Mouse (Mus musculus) ES-Bruce4 (cell line): ENCODE measurements around the gene Tbc1d9b. TPM values are rescaled to one million over a fixed set of nuclear protein-coding genes. Genes with fewer than 3 reads are reported as not detected.

Experiments
- H3K27ac ChIP-seq: 2 replicates; pipeline ENCODE4 v1.5.1; 2012; ENCODE audit warnings: low read length, inconsistent platforms; ENCODE audit not compliant: insufficient read depth
- H3K27me3 ChIP-seq: 2 replicates; pipeline ENCODE4 v1.6.1; 2012; ENCODE audit warnings: mild to moderate bottlenecking, low read length, inconsistent platforms; ENCODE audit not compliant: control insufficient read depth, poor library complexity, insufficient read depth, severe bottlenecking
- H3K36me3 ChIP-seq: 2 replicates; pipeline ENCODE4 v1.6.1; 2012; ENCODE audit warnings: inconsistent platforms, mild to moderate bottlenecking, low read length, moderate library complexity; ENCODE audit not compliant: control insufficient read depth, poor library complexity, insufficient read depth, severe bottlenecking
- H3K4me1 ChIP-seq: one replicate; pipeline ENCODE4 v1.8.1; 2011; ENCODE audit warnings: low read length; ENCODE audit not compliant: control insufficient read depth, insufficient read depth
- H3K4me3 ChIP-seq: 2 replicates; pipeline ENCODE4 v1.5.1; 2011; ENCODE audit warnings: low read depth, mild to moderate bottlenecking, low read length
- H3K9ac ChIP-seq: 2 replicates; pipeline ENCODE4 v1.6.1; 2012; ENCODE audit warnings: low read depth, mild to moderate bottlenecking, inconsistent platforms; ENCODE audit not compliant: poor library complexity, severe bottlenecking
- H3K9me3 ChIP-seq: replicated peaks from 2 replicates; pipeline ENCODE4 v1.6.1; 2012; ENCODE audit warnings: mild to moderate bottlenecking, low read length, inconsistent platforms; ENCODE audit not compliant: control insufficient read depth, poor library complexity, insufficient read depth, severe bottlenecking
- CTCF ChIP-seq: IDR thresholded peaks from one replicate; pipeline ENCODE4 v1.8.1; 2011; ENCODE audit warnings: low read depth, low read length
- EP300 ChIP-seq: IDR thresholded peaks from 2 replicates; pipeline ENCODE4 v1.6.1; 2011; ENCODE audit warnings: low read depth, low read length; ENCODE audit not compliant: insufficient read depth
- POLR2A ChIP-seq: IDR thresholded peaks from one replicate; pipeline ENCODE4 v1.8.1; 2011; ENCODE audit warnings: low read length; ENCODE audit not compliant: insufficient read depth
- polyA plus RNA-seq: library from polyadenylated mRNA; stranded (reverse); fragments of >200 nt; gene quantifications from 2 replicates; pipeline ENCODE4 v1.2.4, GENCODE M21; 2011; ENCODE audit warnings: low read depth; ENCODE audit not compliant: missing spikeins, insufficient read depth, insufficient read length

Tbc1d9b gene
- polyA plus RNA-seq, 1 experiment = 30.6 TPM

GRCm38 (mm10) chr11:50188682-50189081, 57.5 kb downstream of the Tbc1d9b start:
- TF ChIP-seq CTCF (no peak), EP300 (no peak), POLR2A (no peak)
- Histone ChIP-seq H3K9ac (no peak overlapping the region), H3K4me1 (no peaks in the 10 kb centered on the region), H3K27ac (no peak overlapping the region), H3K36me3 (no peaks in the 10 kb centered on the region), H3K4me3 (no peak overlapping the region), H3K9me3 (no peaks in the 10 kb centered on the region), H3K27me3 (no peaks in the 10 kb centered on the region)

DNA sequence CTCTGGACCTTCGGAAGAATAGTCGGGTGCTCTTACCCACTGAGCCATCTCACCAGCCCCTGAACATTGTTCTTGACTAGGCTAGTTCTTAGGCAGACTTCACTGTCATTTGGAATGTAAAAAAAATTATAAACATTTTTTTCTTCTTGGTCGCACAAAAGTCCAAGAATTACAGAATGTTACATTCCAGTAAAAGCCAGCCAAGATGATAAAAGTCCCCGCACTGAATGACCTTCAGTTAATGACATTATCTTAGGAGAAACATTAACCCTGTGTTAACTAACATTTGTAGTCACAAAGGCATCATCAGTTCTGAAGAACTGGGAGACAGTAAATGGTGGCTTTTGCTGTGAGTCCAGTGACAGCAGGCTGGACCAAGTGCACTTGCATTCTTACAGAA, 59.2 kb downstream of the Tbc1d9b start:
- H3K4me1 ChIP-seq = no peaks in the 10 kb centered on the region
- H3K27ac ChIP-seq = no peak overlapping the region
- no peak overlapping the region for H3K9ac ChIP-seq
- H3K4me3 ChIP-seq = no peak overlapping the region
- no peaks in the 10 kb centered on the region for H3K27me3 ChIP-seq
- H3K9me3 ChIP-seq = no peaks in the 10 kb centered on the region
- H3K36me3 ChIP-seq = no peaks in the 10 kb centered on the region
- no peak for TF ChIP-seq EP300
- TF ChIP-seq POLR2A = no peak
- no peak for TF ChIP-seq CTCF

DNA sequence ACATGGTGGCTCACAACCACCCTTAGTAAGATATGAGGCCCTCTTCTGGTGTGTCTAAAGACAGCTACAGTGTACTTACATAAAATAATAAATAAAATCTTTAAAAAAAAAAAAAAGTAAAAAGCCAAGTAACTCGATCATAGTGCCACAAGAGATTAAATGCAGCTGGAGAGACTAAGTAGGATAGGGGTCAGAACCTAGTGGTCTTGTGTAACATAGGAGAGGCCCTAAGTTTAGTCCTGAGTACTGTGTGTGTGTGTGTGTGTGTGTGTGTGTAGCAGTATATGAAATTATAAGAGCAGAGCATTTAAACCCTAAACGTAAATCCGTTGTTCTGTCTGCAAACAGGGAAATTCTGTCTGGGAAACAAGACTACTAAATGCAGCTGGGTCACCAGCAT, 61.1 kb downstream of the Tbc1d9b start:
- H3K4me3 ChIP-seq = no peak overlapping the region
- no peaks in the 10 kb centered on the region for H3K4me1 ChIP-seq
- H3K27me3 ChIP-seq = no peaks in the 10 kb centered on the region
- no peaks in the 10 kb centered on the region for H3K9me3 ChIP-seq
- no peak overlapping the region for H3K27ac ChIP-seq
- H3K36me3 ChIP-seq = no peaks in the 10 kb centered on the region
- TF ChIP-seq EP300 = no peak
- TF ChIP-seq CTCF = no peak
- TF ChIP-seq POLR2A = no peak
- no peak overlapping the region for H3K9ac ChIP-seq

GRCm38 (mm10) chr11:50194070-50194469, 62.9 kb downstream of the Tbc1d9b start:
- H3K4me3 ChIP-seq = 0 out of 2 replicates have a peak overlapping the region, but pooled peaks have one; percentile 9
- H3K27ac ChIP-seq = no peak overlapping the region
- peaks cover 4% of the 10 kb centered on the region for H3K36me3 ChIP-seq
- H3K9ac ChIP-seq = no peak overlapping the region
- no peak for TF ChIP-seq EP300
- TF ChIP-seq POLR2A = no peak
- TF ChIP-seq CTCF = no peak
- H3K9me3 ChIP-seq = no peaks in the 10 kb centered on the region
- H3K4me1 ChIP-seq = no peaks in the 10 kb centered on the region
- H3K27me3 ChIP-seq = no peaks in the 10 kb centered on the region

DNA sequence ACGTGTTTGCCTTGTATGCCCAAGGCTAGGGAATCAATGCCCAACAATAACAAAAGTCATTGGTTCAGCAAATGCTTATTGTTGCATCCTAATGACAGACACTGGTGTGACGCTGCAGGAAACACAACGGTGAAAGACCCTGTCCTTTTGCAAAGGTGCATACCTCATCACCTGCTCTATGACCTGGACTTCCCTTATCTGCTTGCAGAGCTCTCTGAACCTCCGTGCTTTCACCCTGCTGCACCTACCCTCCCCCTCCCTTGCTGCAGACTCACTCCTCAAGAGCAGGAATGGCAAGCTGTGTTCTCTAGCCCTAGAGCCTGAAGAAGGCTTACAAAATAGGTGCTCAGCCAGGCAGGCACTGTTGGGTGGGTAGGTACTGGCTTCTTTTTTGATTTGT, 63.6 kb downstream of the Tbc1d9b start:
- no peak overlapping the region for H3K27ac ChIP-seq
- H3K27me3 ChIP-seq = no peaks in the 10 kb centered on the region
- H3K36me3 ChIP-seq = peaks cover 11% of the 10 kb centered on the region
- H3K9ac ChIP-seq = no peak overlapping the region
- no peak overlapping the region for H3K4me3 ChIP-seq
- TF ChIP-seq CTCF (no peak), POLR2A (no peak), EP300 (no peak)
- H3K4me1 ChIP-seq = no peaks in the 10 kb centered on the region
- no peaks in the 10 kb centered on the region for H3K9me3 ChIP-seq

DNA sequence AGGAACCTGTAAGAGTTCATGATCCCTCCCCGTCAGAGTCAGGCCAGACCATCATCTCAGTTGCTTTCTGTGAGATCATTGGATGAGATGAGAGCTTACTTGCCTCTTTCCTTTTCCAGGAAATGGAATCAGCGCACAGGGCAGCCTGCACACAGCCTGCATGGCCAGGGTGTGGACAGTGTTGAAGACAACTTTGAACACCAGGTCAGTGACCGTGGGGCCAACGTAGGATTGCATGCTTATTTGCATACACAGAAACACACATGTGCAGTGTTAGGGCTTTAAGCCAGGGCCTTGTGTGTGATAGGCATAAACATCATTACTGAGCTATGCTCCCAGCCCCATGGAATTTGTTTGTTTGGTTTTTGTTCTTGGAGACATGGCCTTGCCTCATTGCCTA, 66.3 kb downstream of the Tbc1d9b start:
- Histone ChIP-seq H3K36me3 (peaks cover 37% of the 10 kb centered on the region), H3K9me3 (no peaks in the 10 kb centered on the region)

More for the DNA sequence above, 66.3 kb downstream of the Tbc1d9b start:
- Histone ChIP-seq H3K9ac (no peak overlapping the region), H3K4me3 (no peak overlapping the region), H3K27me3 (no peaks in the 10 kb centered on the region), H3K4me1 (no peaks in the 10 kb centered on the region), H3K27ac (no peak overlapping the region)
- TF ChIP-seq CTCF (no peak), POLR2A (no peak), EP300 (no peak)
